Mouse (Mus musculus): Measurements from ENCODE around the gene Eri3.

Gene Eri3

GRCm38 (mm10) chr4:117628464-117628863 lies 78.3 kb downstream of the Eri3 start:
- DNase-seq, result no peak

GRCm38 (mm10) chr4:117630053-117630670 lies 80.0 kb downstream of the Eri3 start:
- no peak for DNase-seq

GRCm38 (mm10) chr4:117633527-117633926 lies 83.4 kb downstream of the Eri3 start:
- DNase-seq, result no peak

GRCm38 (mm10) chr4:117634642-117635041 lies 84.5 kb downstream of the Eri3 start:
- DNase-seq, result no peak

- DNase-seq, result no peak
Observed at GRCm38 (mm10) chr4:117636152-117636551, 86.0 kb downstream of the Eri3 start.

- no peak for DNase-seq
Observed at GRCm38 (mm10) chr4:117636891-117637613, 86.9 kb downstream of the Eri3 start.

GRCm38 (mm10) chr4:117640925-117641703 lies 90.9 kb downstream of the Eri3 start:
- DNase-seq, result no peak

GRCm38 (mm10) chr4:117641804-117642203 lies 91.6 kb downstream of the Eri3 start:
- no peak for DNase-seq

GRCm38 (mm10) chr4:117645031-117645435 lies 94.9 kb downstream of the Eri3 start:
- DNase-seq, result peak; percentile 90 to 92

- peak; percentile 20 to 29 for DNase-seq
Observed at GRCm38 (mm10) chr4:117645859-117646258, 95.7 kb downstream of the Eri3 start.

- no peak for DNase-seq
Observed at GRCm38 (mm10) chr4:117646496-117646895, 96.3 kb downstream of the Eri3 start.

GRCm38 (mm10) chr4:117646926-117647755 lies 97.0 kb downstream of the Eri3 start:
- no peak for DNase-seq

- peak in 1 of 2 experiments; percentile 28 for DNase-seq
Observed at GRCm38 (mm10) chr4:117651626-117652101, 101.5 kb downstream of the Eri3 start.

- no peak for DNase-seq
Observed at GRCm38 (mm10) chr4:117652727-117653126, 102.6 kb downstream of the Eri3 start.

- no peak for DNase-seq
Observed at GRCm38 (mm10) chr4:117654016-117654702, 104.0 kb downstream of the Eri3 start.

- DNase-seq, result no peak
Observed at GRCm38 (mm10) chr4:117654703-117655499, 104.7 kb downstream of the Eri3 start.

GRCm38 (mm10) chr4:117655500-117655863 lies 105.3 kb downstream of the Eri3 start:
- DNase-seq, result no peak

GRCm38 (mm10) chr4:117656961-117657360 lies 106.8 kb downstream of the Eri3 start:
- no peak for DNase-seq

- no peak for DNase-seq
Observed at GRCm38 (mm10) chr4:117657646-117658045, 107.5 kb downstream of the Eri3 start.

- DNase-seq, result no peak
Observed at GRCm38 (mm10) chr4:117658582-117659444, 108.6 kb downstream of the Eri3 start.
